Mouse (Mus musculus) heart, embryonic 14.5 days (tissue): ENCODE data around the gene Ybx3. TPM values are rescaled to one million over a fixed set of nuclear protein-coding genes. Genes with fewer than 3 reads are reported as not detected.
A peak's percentile ranks its signal among the peaks of the same experiment; 100 is the strongest.

Experiments
- ATAC-seq: fragments of 200-750 bp; cut with Nextera tagmentation; 2 replicates; pipeline ENCODE4 v1.8.0; 2017; ENCODE audit warnings: low read depth, moderate TSS enrichment; ENCODE audit not compliant: insufficient number of reproducible peaks, insufficient read depth, low FRiP score
- H3K27ac ChIP-seq, 2 experiments: fragments of 200-500 bp in 1 of 2; fragments of 300-500 bp in 1 of 2; sonication (generic) in 1 of 2; replicated peaks in 1 of 2; 2 replicates each; pipeline ENCODE4 v1.5.1; 2012 to 2014; ENCODE audit warnings: low read depth in 2 of 2, low read length in 2 of 2, control low read depth in 1 of 2, mild to moderate bottlenecking in 1 of 2, mixed read lengths in 1 of 2; ENCODE audit not compliant: control insufficient read depth in 1 of 2, insufficient read depth in 1 of 2
- H3K27me3 ChIP-seq: fragments of 300-500 bp; sonication (generic); 2 replicates; pipeline ENCODE4 v1.6.1; 2014; ENCODE audit warnings: mild to moderate bottlenecking, low read length, control low read depth; ENCODE audit not compliant: control insufficient read depth, insufficient read depth
- H3K36me3 ChIP-seq: fragments of 300-500 bp; sonication (generic); 2 replicates; pipeline ENCODE4 v1.6.1; 2014; ENCODE audit warnings: mild to moderate bottlenecking, control low read depth, low read length, mixed read lengths; ENCODE audit not compliant: control insufficient read depth, insufficient read depth
- H3K4me1 ChIP-seq, 2 experiments: fragments of 200-500 bp in 1 of 2; fragments of 300-500 bp in 1 of 2; sonication (generic) in 1 of 2; 2 replicates each; pipeline ENCODE4 v1.6.1; 2012 to 2014; ENCODE audit warnings: low read length in 2 of 2, control low read depth in 1 of 2, mixed read lengths in 1 of 2; ENCODE audit not compliant: control insufficient read depth in 2 of 2, insufficient read depth in 2 of 2
- H3K4me2 ChIP-seq: fragments of 300-500 bp; sonication (generic); 2 replicates; pipeline ENCODE4 v1.6.1; 2014; ENCODE audit warnings: mild to moderate bottlenecking, low read length
- H3K4me3 ChIP-seq, 2 experiments: fragments of 200-500 bp in 1 of 2; fragments of 300-500 bp in 1 of 2; sonication (generic) in 1 of 2; 2 replicates each; pipeline ENCODE4 v1.5.1; 2012 to 2014; ENCODE audit warnings: low read length in 2 of 2, mild to moderate bottlenecking in 2 of 2, control low read depth in 1 of 2, low read depth in 1 of 2, moderate library complexity in 1 of 2; ENCODE audit not compliant: control insufficient read depth in 1 of 2, insufficient read depth in 1 of 2
- H3K9ac ChIP-seq: fragments of 300-500 bp; sonication (generic); 2 replicates; pipeline ENCODE4 v1.6.1; 2014; ENCODE audit warnings: mild to moderate bottlenecking, low read length
- H3K9me3 ChIP-seq: fragments of 300-500 bp; sonication (generic); 2 replicates; pipeline ENCODE4 v1.6.1; 2016; ENCODE audit warnings: low read length, control low read depth; ENCODE audit not compliant: control insufficient read depth
- WGBS: fragments of 180-500 bp; shearing (Covaris S2); extraction: QIAGEN DNeasy Blood & Tissue Kit; methylation state at CpG from one replicate; pipeline ENCODE4 v1.1.7; 2014; 5-methylcytosine and 5-hydroxymethylcytosine counted together
- polyA plus RNA-seq: library from polyadenylated mRNA; unstranded; fragments of >200 nt; fragmentation: Nextera tagmentation; extraction: Ambion mirVana; gene quantifications from 2 replicates; pipeline ENCODE4 v1.2.1, GENCODE M21; 2014

Gene Ybx3
- polyA plus RNA-seq, 1 experiment from 2014 or later = 76.4 TPM

DNA sequence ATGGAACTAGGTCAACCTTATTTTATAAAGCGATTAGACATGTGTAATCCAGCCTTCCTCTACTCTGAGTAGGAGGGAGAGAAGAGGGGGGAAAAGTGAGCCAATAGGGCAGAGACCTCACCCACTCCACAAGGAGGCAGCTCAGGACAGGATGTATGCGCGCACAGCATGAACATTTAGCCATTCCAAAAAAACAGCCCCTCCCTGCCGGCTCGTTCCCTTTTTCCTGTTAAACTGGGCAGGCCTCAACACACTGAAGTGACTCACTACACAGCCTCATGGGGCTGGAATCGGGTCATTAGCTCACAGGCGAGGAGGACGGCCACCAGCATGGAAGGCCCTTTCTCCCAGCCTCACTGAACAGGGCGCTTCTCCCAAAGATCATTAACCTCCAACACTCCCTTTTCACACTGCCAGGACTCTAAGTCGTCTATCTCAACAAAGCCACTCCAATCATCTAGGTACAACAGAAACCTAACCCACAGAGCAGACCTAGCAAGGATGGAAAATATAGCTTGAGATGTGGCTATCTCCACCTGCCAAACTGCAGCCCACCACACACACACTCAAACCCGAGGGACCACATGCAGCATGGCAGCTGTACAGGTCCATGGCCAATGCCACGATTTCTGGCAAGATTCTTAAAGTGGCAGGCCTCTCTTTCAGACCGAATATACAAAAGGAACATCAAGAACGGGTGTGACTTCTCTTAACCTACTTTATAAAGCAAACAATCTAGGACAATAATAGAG is 5.9 kb downstream of the Ybx3 start:
- Histone ChIP-seq H3K27ac (peak overlapping the region; percentile 26 to 66), H3K4me3 (no peak overlapping the region), H3K27me3 (no peaks in the 10 kb centered on the region), H3K9ac (no peak overlapping the region), H3K4me2 (peak overlapping the region; percentile 35), H3K36me3 (peaks cover 47% of the 10 kb centered on the region), H3K9me3 (no peaks in the 10 kb centered on the region), H3K4me1 (peaks cover 7 to 56% of the 10 kb centered on the region in 2 experiments)
- WGBS = 59% methylated on average over 14 of the region's 14 CpGs
- ATAC-seq = peak; percentile 23; the same call in 1 of the 2 replicates

DNA sequence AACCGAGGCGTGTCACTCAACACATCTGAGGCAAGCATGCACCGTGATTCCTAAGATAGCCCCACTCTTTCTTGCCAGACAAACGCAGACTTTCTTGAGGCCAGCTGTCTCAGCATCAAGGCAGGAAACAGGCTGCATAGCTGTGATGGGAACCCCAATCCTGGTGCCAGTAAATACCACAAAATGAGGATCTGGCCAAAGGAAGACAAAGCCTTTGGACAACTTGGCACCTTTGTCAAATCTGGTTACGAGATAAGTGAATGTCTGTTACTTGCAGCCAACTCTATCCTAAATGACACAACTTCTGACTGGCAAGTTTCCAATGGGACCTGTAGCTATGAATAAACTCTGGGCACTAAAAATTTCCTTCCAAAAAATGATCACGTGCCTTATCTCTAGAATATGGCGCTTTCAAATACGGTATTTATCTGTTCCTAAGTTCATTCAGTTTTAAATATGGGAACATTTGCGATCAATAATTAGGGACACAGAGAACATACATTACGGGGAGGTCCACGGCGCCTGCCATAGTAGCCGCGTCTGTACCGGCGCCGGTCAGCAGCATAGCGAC is 9.3 kb downstream of the Ybx3 start:
- Histone ChIP-seq H3K4me2 (no peak overlapping the region), H3K4me3 (no peak overlapping the region), H3K27ac (no peak overlapping the region), H3K36me3 (peaks cover 75% of the 10 kb centered on the region), H3K27me3 (no peaks in the 10 kb centered on the region), H3K9me3 (no peaks in the 10 kb centered on the region), H3K9ac (no peak overlapping the region), H3K4me1 (peaks cover 6 to 46% of the 10 kb centered on the region in 2 experiments)
- no peak for ATAC-seq
- 82% methylated on average over 18 of the region's 18 CpGs for WGBS

- peaks cover 2 to 32% of the 10 kb centered on the region in 2 experiments for H3K4me1 ChIP-seq
- H3K9me3 ChIP-seq = no peaks in the 10 kb centered on the region
- H3K4me2 ChIP-seq = no peak overlapping the region
- no peak overlapping the region for H3K27ac ChIP-seq
- WGBS = 97% methylated on average over 5 of the region's 5 CpGs
- no peak overlapping the region for H3K4me3 ChIP-seq
- H3K27me3 ChIP-seq = no peaks in the 10 kb centered on the region
- H3K9ac ChIP-seq = no peak overlapping the region
- H3K36me3 ChIP-seq = peaks cover 85% of the 10 kb centered on the region
- no peak for ATAC-seq
Measured at GRCm38 (mm10) chr6:131377378-131377777, 10.9 kb downstream of the Ybx3 start.

GRCm38 (mm10) chr6:131374594-131375340 is 13.5 kb downstream of the Ybx3 start:
- H3K27me3 ChIP-seq = no peaks in the 10 kb centered on the region
- H3K4me1 ChIP-seq = peaks cover 2 to 38% of the 10 kb centered on the region in 2 experiments
- peak; percentile 60; the same call in 1 of the 2 replicates for ATAC-seq
- no peaks in the 10 kb centered on the region for H3K9me3 ChIP-seq
- peak overlapping the region; percentile 12; the same call in 1 of the 2 replicates for H3K9ac ChIP-seq
- no peak overlapping the region for H3K4me3 ChIP-seq
- peak overlapping the region; percentile 73 to 75 for H3K27ac ChIP-seq
- peak overlapping the region; percentile 44 for H3K4me2 ChIP-seq
- H3K36me3 ChIP-seq = peaks cover 91% of the 10 kb centered on the region
- WGBS = 62% methylated on average over 13 of the region's 13 CpGs

- Histone ChIP-seq H3K9me3 (no peaks in the 10 kb centered on the region), H3K4me2 (no peak overlapping the region), H3K4me1 (peaks cover 2 to 30% of the 10 kb centered on the region in 2 experiments), H3K27me3 (no peaks in the 10 kb centered on the region), H3K36me3 (peaks cover 90% of the 10 kb centered on the region), H3K4me3 (no peak overlapping the region), H3K27ac (no peak overlapping the region), H3K9ac (no peak overlapping the region)
- 93% methylated on average over 5 of the region's 5 CpGs for WGBS
- ATAC-seq = no peak
Measured at GRCm38 (mm10) chr6:131373160-131373559, 15.1 kb downstream of the Ybx3 start.

DNA sequence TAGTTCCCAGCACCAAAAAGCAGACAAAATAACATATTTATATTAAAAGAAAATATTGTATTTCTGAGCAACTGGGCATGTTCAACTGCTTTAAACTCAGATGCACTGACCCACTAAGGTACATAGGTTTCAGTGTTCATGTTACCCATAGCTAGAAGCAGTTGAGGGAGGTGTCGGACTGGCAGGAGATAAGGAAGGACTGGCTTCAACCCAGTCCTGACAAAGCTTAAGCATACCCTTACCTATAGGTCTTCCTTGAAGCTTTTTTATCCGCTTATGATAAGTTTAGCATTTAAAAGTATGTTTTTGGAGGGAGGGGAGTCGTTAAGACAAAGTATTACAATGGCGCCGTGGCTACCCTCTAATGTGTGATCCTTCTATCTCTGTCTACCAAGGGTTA is 17.5 kb downstream of the Ybx3 start:
- no peak overlapping the region for H3K4me3 ChIP-seq
- no peaks in the 10 kb centered on the region for H3K27me3 ChIP-seq
- peaks cover 92% of the 10 kb centered on the region for H3K36me3 ChIP-seq
- H3K4me1 ChIP-seq = peaks cover 2 to 26% of the 10 kb centered on the region in 2 experiments
- WGBS = 79% methylated on average over 5 of the region's 5 CpGs
- no peak overlapping the region for H3K4me2 ChIP-seq
- ATAC-seq = no peak
- H3K9me3 ChIP-seq = no peaks in the 10 kb centered on the region
- no peak overlapping the region for H3K27ac ChIP-seq
- no peak overlapping the region for H3K9ac ChIP-seq

DNA sequence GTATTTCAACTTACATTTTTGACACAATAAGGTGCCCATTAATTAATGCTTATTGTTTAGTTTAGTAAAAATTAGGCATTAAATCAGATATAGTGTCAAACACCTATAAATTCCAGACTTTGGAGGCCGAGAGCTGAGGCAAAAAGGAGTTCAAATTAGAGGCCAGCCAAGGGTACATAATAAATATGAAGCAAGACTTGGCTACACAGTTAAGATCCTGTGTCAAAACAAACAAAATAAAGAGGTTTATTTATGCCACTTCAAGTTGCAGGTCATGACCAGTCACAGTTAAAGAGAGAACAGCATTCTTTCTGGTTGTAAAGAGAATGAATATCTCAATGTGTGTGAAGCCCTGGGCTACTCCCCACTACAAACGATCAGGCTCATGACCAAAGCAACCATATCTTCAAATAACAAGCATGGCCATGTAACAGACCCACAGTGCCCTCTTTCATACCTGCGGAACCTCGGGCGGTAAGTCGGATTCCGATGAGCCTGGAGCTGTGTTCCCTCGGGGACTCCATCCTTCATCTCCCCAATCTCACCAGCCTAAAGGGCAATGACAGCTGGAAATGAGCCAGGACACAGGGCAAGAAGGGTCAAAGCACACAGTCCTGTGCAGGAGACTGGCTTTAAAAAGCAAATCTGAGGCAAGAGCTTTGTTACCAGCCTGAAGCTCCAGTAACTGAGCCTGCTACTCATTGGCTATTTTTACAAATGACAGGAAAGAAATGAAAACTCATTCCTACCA is 18.2 kb downstream of the Ybx3 start:
- H3K4me1 ChIP-seq = peaks cover 2 to 19% of the 10 kb centered on the region in 2 experiments
- H3K4me3 ChIP-seq = no peak overlapping the region
- H3K27me3 ChIP-seq = no peaks in the 10 kb centered on the region
- H3K27ac ChIP-seq = no peak overlapping the region
- no peak for ATAC-seq
- WGBS = 45% methylated on average over 8 of the region's 8 CpGs
- H3K4me2 ChIP-seq = no peak overlapping the region
- H3K36me3 ChIP-seq = peaks cover 94% of the 10 kb centered on the region
- H3K9me3 ChIP-seq = no peaks in the 10 kb centered on the region
- no peak overlapping the region; the same call in 1 of the 2 replicates for H3K9ac ChIP-seq
